ENCODE assay signal across 12 mouse cellular contexts in the genomic region with DNA sequence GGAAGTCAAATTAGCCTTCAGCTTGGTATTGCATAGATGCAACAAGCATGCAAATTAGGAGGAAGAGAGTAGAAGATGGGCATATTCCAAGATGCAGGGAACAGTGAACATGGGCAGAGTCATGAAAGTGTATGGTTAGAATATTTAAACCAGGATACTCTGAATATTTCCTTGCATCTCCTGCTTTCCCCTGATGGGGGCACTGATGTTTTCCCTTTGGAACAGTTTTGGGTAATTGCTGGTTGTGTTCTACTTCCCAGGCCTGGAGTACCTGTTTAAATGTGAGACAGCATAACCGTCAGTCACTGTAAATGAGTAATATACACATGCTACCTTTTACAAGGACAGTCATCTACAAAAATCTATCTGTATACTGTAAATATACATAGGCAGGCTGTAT.
A peak's percentile ranks its signal among the peaks of the same experiment; 100 is the strongest.
DNase-seq lines count a peak whose midpoint lies in the region; ATAC-seq and TF ChIP-seq lines count a peak whose summit lies in the region.
"Had no signal": no experiment of that assay in that cellular context is flagged by ENCODE, and none has a peak within 500 bp of the region (broad histone marks: within the 10 kb centered on the region; RNA-seq: fewer than 3 reads in every experiment).

No protein-coding gene starts in this region.

- H3K27me3 ChIP-seq in midbrain, embryonic 13.5 days = no peaks in the 10 kb centered on the region
- H3K27me3 ChIP-seq: heart, embryonic 12.5 days; hindbrain, embryonic 15.5 days; limb, embryonic 15.5 days; neural tube, embryonic 12.5 days had no signal

- no peaks in the 10 kb centered on the region for H3K9me3 ChIP-seq in midbrain, embryonic 13.5 days
- H3K9me3 ChIP-seq: heart, embryonic 12.5 days; hindbrain, embryonic 15.5 days; limb, embryonic 15.5 days; neural tube, embryonic 12.5 days had no signal

- no peak for ATAC-seq in midbrain, embryonic 13.5 days

- H3K27ac ChIP-seq in layer of hippocampus, adult 2 months = no peak overlapping the region
- H3K27ac ChIP-seq in midbrain, embryonic 13.5 days = no peak overlapping the region
- H3K27ac ChIP-seq: hindbrain, embryonic 15.5 days; limb, embryonic 15.5 days; neural tube, embryonic 12.5 days had no signal

- no peak overlapping the region for H3K4me3 ChIP-seq in layer of hippocampus, adult 2 months
- H3K4me3 ChIP-seq in midbrain, embryonic 13.5 days (replicated peaks) = no peak overlapping the region
- H3K4me3 ChIP-seq: heart, embryonic 12.5 days; hindbrain, embryonic 15.5 days; limb, embryonic 15.5 days; neural tube, embryonic 12.5 days had no signal

- WGBS in midbrain, embryonic 13.5 days = 77% methylated on average over 1 of the region's 1 CpGs

- TF ChIP-seq CTCF in layer of hippocampus, adult 2 months (conservative IDR thresholded peaks at IDR 0.05) = peak; percentile 60

- DNase-seq in cerebellum, adult 9-10 months = peak; percentile 5
- no peak for DNase-seq in cerebellum, adult 11 months
- no peak for DNase-seq in layer of hippocampus, adult 2 months (ENCODE audit: low spot score in 2 of 2)
- no peak for DNase-seq in layer of hippocampus, adult 18-20 months (ENCODE audit: low spot score in 2 of 2)
- DNase-seq in 3T3-L1 (ENCODE audit: low read depth, low spot score) = peak; percentile 13
- peak; percentile 8 to 34 for DNase-seq in kidney, adult 8-10 months
- no peak for DNase-seq in neural tube, embryonic 10.5 days (ENCODE audit: extremely low spot score, low spot score)

- no peaks in the 10 kb centered on the region for H3K36me3 ChIP-seq in midbrain, embryonic 13.5 days
- H3K36me3 ChIP-seq: heart, embryonic 12.5 days; hindbrain, embryonic 15.5 days; limb, embryonic 15.5 days; neural tube, embryonic 12.5 days had no signal

- no peak overlapping the region for H3K4me2 ChIP-seq in midbrain, embryonic 13.5 days (replicated peaks)
- H3K4me2 ChIP-seq: heart, embryonic 12.5 days; hindbrain, embryonic 15.5 days; limb, embryonic 15.5 days; neural tube, embryonic 12.5 days had no signal

- H3K4me1 ChIP-seq in midbrain, embryonic 13.5 days (replicated peaks) = no peaks in the 10 kb centered on the region
- H3K4me1 ChIP-seq: heart, embryonic 12.5 days; hindbrain, embryonic 15.5 days; limb, embryonic 15.5 days; neural tube, embryonic 12.5 days had no signal

- no peak overlapping the region for H3K9ac ChIP-seq in midbrain, embryonic 13.5 days (replicated peaks)
- H3K9ac ChIP-seq: heart, embryonic 12.5 days; hindbrain, embryonic 15.5 days; limb, embryonic 15.5 days; neural tube, embryonic 12.5 days had no signal

Comparison
In these comparisons a context has a peak if more than half of its experiments do, and no peak if none do; other contexts are left out.
1. DNase-seq: peak in cerebellum, adult 9-10 months (single experiment), 3T3-L1 (single experiment) and kidney, adult 8-10 months (2 of 2); none in cerebellum, adult 11 months (single experiment), layer of hippocampus, adult 2 months (0 of 2), layer of hippocampus, adult 18-20 months (0 of 2) and neural tube, embryonic 10.5 days (single experiment).